In the genomic region with DNA sequence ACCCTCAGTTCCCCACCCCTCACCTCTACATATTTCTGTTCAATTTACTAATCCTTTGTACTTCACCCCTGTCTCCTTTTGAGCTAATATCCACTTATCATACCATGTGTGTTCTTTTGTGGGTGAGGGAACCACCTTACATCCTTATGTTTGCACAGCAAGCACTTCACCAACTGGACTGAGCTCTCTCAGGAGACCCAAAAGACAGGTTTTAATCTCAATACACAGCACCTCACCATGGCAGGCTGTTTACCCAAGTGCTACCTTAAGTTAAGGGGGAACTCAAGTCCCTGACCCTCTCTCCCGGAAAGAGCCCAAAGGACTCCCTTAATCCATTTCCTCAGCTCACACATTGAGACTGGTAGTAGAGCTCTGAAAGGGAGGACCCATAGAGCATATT, we compare ENCODE assay signal across 28 mouse cellular contexts.
"Had no signal": no experiment of that assay in that cellular context is flagged by ENCODE, and none has a peak within 500 bp of the region (broad histone marks: within the 10 kb centered on the region; RNA-seq: fewer than 3 reads in every experiment).

No protein-coding gene starts in this region.

- ATAC-seq: forebrain, embryonic 13.5 days; forebrain, embryonic 14.5 days; forebrain, embryonic 15.5 days; forebrain, embryonic 16.5 days; forebrain, postnatal 0 days had no signal

- H3K4me2 ChIP-seq: embryonic facial prominence, embryonic 12.5 days; embryonic facial prominence, embryonic 13.5 days; embryonic facial prominence, embryonic 15.5 days; forebrain, embryonic 12.5 days; forebrain, embryonic 13.5 days; forebrain, embryonic 15.5 days had no signal

- H3K4me3 ChIP-seq: embryonic facial prominence, embryonic 10.5 days; embryonic facial prominence, embryonic 12.5 days; embryonic facial prominence, embryonic 13.5 days; embryonic facial prominence, embryonic 15.5 days; erythroblast, embryonic 14.5 days; forebrain, embryonic 10.5 days; forebrain, embryonic 12.5 days; forebrain, embryonic 13.5 days; forebrain, embryonic 15.5 days; gastrocnemius, adult 2 months had no signal

- H3K27me3 ChIP-seq: embryonic facial prominence, embryonic 12.5 days; embryonic facial prominence, embryonic 13.5 days; embryonic facial prominence, embryonic 15.5 days; forebrain, embryonic 12.5 days; forebrain, embryonic 13.5 days; forebrain, embryonic 15.5 days had no signal

- H3K9ac ChIP-seq: embryonic facial prominence, embryonic 12.5 days; embryonic facial prominence, embryonic 13.5 days; embryonic facial prominence, embryonic 15.5 days; forebrain, embryonic 12.5 days; forebrain, embryonic 13.5 days; forebrain, embryonic 15.5 days; forebrain, postnatal 0 days had no signal

- DNase-seq: cerebellum, adult 2 months; cerebellum, adult 8-10 months; cerebellum, adult 9-10 months; cerebellum, adult 9-11 months; cerebellum, postnatal 10 days; cerebellum, postnatal 14 days; cerebellum, postnatal 25 days; cerebellum, postnatal 36 days; embryo, embryonic 11 days; forebrain, postnatal 0 days; gastrocnemius, adult 2 months; gastrocnemius, postnatal 10 days; gastrocnemius, postnatal 14 days; gastrocnemius, postnatal 25 days; gastrocnemius, postnatal 36 days; heart, adult 11 months; heart, adult 18-20 months had no signal

- H3K4me1 ChIP-seq: embryonic facial prominence, embryonic 10.5 days; embryonic facial prominence, embryonic 12.5 days; embryonic facial prominence, embryonic 13.5 days; embryonic facial prominence, embryonic 15.5 days; forebrain, embryonic 10.5 days; forebrain, embryonic 12.5 days; forebrain, embryonic 13.5 days; forebrain, embryonic 15.5 days had no signal

- H3K36me3 ChIP-seq: embryonic facial prominence, embryonic 10.5 days; embryonic facial prominence, embryonic 12.5 days; embryonic facial prominence, embryonic 13.5 days; embryonic facial prominence, embryonic 15.5 days; forebrain, embryonic 10.5 days; forebrain, embryonic 12.5 days; forebrain, embryonic 15.5 days had no signal

- H3K27ac ChIP-seq: embryonic facial prominence, embryonic 10.5 days; embryonic facial prominence, embryonic 12.5 days; embryonic facial prominence, embryonic 13.5 days; embryonic facial prominence, embryonic 15.5 days; forebrain, embryonic 10.5 days; forebrain, embryonic 12.5 days; forebrain, embryonic 13.5 days; forebrain, embryonic 15.5 days; gastrocnemius, adult 2 months had no signal

- H3K9me3 ChIP-seq: embryonic facial prominence, embryonic 10.5 days; embryonic facial prominence, embryonic 12.5 days; embryonic facial prominence, embryonic 13.5 days; embryonic facial prominence, embryonic 15.5 days; forebrain, embryonic 10.5 days; forebrain, embryonic 12.5 days; forebrain, embryonic 13.5 days; forebrain, embryonic 15.5 days had no signal
